Mouse (Mus musculus): Measurements from ENCODE around the gene Pdzrn4. TPM values are rescaled to one million over a fixed set of nuclear protein-coding genes. Genes with fewer than 3 reads are reported as not detected.

Gene Pdzrn4
- polyA plus RNA-seq, 1 experiment: 0.06 TPM

DNA sequence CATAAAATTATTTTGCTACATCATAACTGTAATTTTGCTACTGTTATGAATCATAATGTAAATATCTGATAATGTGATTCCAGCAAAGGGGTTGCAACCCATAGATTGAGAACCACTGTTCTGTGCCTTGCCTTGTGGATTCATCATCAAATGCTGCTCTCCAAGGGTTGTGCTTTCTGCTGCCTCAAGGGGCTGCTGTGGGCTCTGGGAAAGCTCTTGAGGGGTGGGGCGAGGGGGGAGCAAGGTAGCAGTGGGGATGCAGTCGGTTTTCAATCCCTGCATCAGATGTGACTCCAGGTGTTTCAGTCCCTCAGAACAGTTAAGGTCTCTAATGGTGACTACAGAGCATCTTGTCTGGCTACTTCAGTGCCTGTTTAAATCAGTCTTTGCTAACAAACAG, 2.1 kb downstream of the Pdzrn4 start:
- 37% methylated on average over 2 of the region's 2 CpGs for WGBS
- Histone ChIP-seq H3K36me3 (ENCODE audit: control insufficient read depth, insufficient read depth, low read length) (no peaks in the 10 kb centered on the region), H3K4me1 (ENCODE audit: control insufficient read depth, insufficient read depth, insufficient read length, low read length) (no peaks in the 10 kb centered on the region), H3K4me3 (ENCODE audit: low read depth, low read length) (no peak overlapping the region), H3K27me3 (ENCODE audit: control insufficient read depth, insufficient read depth, low read length) (no peaks in the 10 kb centered on the region), H3K27ac (ENCODE audit: insufficient read depth, low read depth, low read length) (no peak overlapping the region)
- TF ChIP-seq CTCF (IDR thresholded peaks at IDR 0.05; ENCODE audit: extremely low read depth, insufficient read length, insufficient replicate concordance, low read depth, low read length) (no peak), POLR2A (IDR thresholded peaks at IDR 0.05; ENCODE audit: low read depth, low read length) (no peak)

DNA sequence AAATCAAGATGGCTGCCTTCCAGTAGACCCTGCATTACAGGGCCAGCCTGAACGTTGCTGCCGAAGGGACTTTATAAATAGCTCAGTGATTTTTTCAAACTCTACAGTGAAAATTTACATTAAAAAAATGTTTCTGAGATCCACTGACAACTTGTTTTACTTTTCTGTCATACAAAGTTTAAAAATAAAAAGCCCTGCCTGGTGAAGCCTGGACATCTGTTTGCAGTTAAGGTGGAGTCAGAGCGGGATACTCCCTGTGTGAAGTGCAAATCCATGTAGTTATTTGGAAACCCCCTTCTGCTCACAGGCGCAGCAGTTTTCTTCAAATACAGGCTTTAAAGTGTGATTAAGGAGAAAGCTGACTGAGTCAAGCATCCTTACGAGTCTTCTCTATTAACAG, 2.6 kb downstream of the Pdzrn4 start:
- H3K36me3 ChIP-seq (ENCODE audit: control insufficient read depth, insufficient read depth, low read length): no peaks in the 10 kb centered on the region
- H3K4me1 ChIP-seq (ENCODE audit: control insufficient read depth, insufficient read depth, insufficient read length, low read length): no peaks in the 10 kb centered on the region
- no peak overlapping the region for H3K4me3 ChIP-seq (ENCODE audit: low read depth, low read length)
- TF ChIP-seq CTCF (IDR thresholded peaks at IDR 0.05; ENCODE audit: extremely low read depth, insufficient read length, insufficient replicate concordance, low read depth, low read length) (no peak), POLR2A (IDR thresholded peaks at IDR 0.05; ENCODE audit: low read depth, low read length) (no peak)
- no peaks in the 10 kb centered on the region for H3K27me3 ChIP-seq (ENCODE audit: control insufficient read depth, insufficient read depth, low read length)
- H3K27ac ChIP-seq (ENCODE audit: insufficient read depth, low read depth, low read length): no peak overlapping the region
- 69% methylated on average over 5 of the region's 5 CpGs for WGBS

DNA sequence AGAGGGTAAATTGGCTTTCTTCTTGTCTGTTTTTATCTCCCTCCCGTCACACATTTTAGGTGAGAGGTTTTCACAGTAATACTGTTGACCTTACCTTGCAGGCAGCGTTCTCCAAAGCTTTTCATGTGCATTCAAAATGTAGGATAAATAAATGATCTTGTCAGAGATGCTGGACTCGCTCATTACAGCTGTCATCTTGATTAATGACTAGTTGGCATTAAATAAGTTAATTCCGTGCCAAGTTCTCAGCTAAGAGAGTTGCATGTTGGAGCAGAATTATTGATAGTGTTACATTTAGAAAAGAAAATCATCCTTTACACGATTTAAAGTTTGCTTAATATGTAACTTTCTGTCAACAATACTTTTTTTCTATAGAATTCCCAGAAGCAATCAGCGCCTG, 4.9 kb downstream of the Pdzrn4 start:
- H3K27ac ChIP-seq (ENCODE audit: insufficient read depth, low read depth, low read length): no peak overlapping the region
- 51% methylated on average over 6 of the region's 6 CpGs for WGBS
- no peaks in the 10 kb centered on the region for H3K27me3 ChIP-seq (ENCODE audit: control insufficient read depth, insufficient read depth, low read length)
- no peak for TF ChIP-seq POLR2A (IDR thresholded peaks at IDR 0.05; ENCODE audit: low read depth, low read length)
- TF ChIP-seq CTCF (IDR thresholded peaks at IDR 0.05; ENCODE audit: extremely low read depth, insufficient read length, insufficient replicate concordance, low read depth, low read length): no peak
- no peaks in the 10 kb centered on the region for H3K36me3 ChIP-seq (ENCODE audit: control insufficient read depth, insufficient read depth, low read length)
- no peak overlapping the region for H3K4me3 ChIP-seq (ENCODE audit: low read depth, low read length)
- no peaks in the 10 kb centered on the region for H3K4me1 ChIP-seq (ENCODE audit: control insufficient read depth, insufficient read depth, insufficient read length, low read length)

DNA sequence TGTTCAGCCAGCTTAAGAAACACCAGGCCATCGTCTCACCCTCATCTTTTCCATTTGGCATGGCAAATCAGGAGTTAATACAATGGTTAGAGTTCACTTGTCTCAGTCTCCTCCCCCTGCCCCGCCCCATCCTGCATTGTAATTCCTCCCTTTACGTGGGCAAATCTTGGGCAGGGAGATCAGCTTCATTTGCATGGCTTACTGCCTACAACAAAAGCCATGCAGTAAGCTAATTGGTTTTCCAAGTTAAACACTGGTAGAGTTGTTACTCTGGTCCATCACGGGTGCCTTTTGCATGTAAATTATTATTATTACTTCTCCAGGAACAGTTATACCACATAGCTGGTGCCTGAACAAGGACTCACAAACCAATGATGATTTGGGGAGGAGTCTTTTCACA, 18.6 kb downstream of the Pdzrn4 start:
- TF ChIP-seq CTCF (IDR thresholded peaks at IDR 0.05; ENCODE audit: extremely low read depth, insufficient read length, insufficient replicate concordance, low read depth, low read length): no peak
- no peak for TF ChIP-seq POLR2A (IDR thresholded peaks at IDR 0.05; ENCODE audit: low read depth, low read length)
- H3K36me3 ChIP-seq (ENCODE audit: control insufficient read depth, insufficient read depth, low read length): no peaks in the 10 kb centered on the region
- H3K27me3 ChIP-seq (ENCODE audit: control insufficient read depth, insufficient read depth, low read length): no peaks in the 10 kb centered on the region
- H3K4me3 ChIP-seq (ENCODE audit: low read depth, low read length): no peak overlapping the region
- WGBS: 24% methylated on average over 4 of the region's 4 CpGs
- H3K27ac ChIP-seq (ENCODE audit: insufficient read depth, low read depth, low read length): no peak overlapping the region
- no peaks in the 10 kb centered on the region for H3K4me1 ChIP-seq (ENCODE audit: control insufficient read depth, insufficient read depth, insufficient read length, low read length)

DNA sequence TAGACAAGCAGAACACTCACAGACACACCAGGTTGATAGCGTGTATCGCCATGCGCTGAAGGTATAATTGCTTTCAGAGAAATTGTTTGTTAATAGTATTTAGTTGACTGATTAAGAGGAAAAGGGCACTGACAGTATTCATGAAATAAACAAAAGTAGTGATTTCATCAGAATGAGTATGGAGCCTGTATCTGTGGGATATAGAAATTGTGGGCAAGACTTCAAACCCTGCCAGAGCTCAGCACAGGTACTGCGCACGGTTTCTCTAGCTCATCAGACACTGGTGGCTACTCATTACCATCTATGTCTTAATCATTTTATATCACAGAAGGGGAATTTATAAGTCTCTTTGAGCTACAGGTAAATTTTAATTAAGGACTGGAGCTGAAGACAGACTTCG, 19.5 kb downstream of the Pdzrn4 start:
- 90% methylated on average over 6 of the region's 6 CpGs for WGBS
- no peak overlapping the region for H3K27ac ChIP-seq (ENCODE audit: insufficient read depth, low read depth, low read length)

DNA sequence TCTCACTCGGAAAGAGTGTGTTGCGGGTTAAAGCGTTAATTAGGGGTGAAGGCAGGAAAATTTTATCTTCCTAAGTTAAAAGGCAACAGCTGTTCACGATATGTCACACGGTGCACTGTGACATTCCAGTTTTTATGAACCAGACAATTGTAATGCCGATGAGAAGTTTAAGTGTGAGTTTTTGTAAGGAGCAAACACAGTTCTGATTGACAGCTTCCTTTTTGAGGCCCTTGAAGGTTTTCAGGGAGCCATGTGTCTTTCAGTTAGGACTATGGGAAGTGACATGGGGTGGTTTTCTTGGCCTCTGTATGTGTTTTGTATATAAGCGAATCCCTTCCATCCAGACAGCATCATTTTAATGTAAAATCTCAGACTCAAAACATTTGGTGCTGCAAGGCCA, 20.0 kb downstream of the Pdzrn4 start:
- H3K36me3 ChIP-seq (ENCODE audit: control insufficient read depth, insufficient read depth, low read length): no peaks in the 10 kb centered on the region
- 67% methylated on average over 7 of the region's 7 CpGs for WGBS
- no peak overlapping the region for H3K27ac ChIP-seq (ENCODE audit: insufficient read depth, low read depth, low read length)
- no peak overlapping the region for H3K4me3 ChIP-seq (ENCODE audit: low read depth, low read length)
- H3K4me1 ChIP-seq (ENCODE audit: control insufficient read depth, insufficient read depth, insufficient read length, low read length): no peaks in the 10 kb centered on the region
- TF ChIP-seq CTCF (IDR thresholded peaks at IDR 0.05; ENCODE audit: extremely low read depth, insufficient read length, insufficient replicate concordance, low read depth, low read length) (no peak), POLR2A (IDR thresholded peaks at IDR 0.05; ENCODE audit: low read depth, low read length) (no peak)
- no peaks in the 10 kb centered on the region for H3K27me3 ChIP-seq (ENCODE audit: control insufficient read depth, insufficient read depth, low read length)

More for the DNA sequence above, 19.5 kb downstream of the Pdzrn4 start:
- Histone ChIP-seq H3K27me3 (ENCODE audit: control insufficient read depth, insufficient read depth, low read length) (no peaks in the 10 kb centered on the region), H3K4me1 (ENCODE audit: control insufficient read depth, insufficient read depth, insufficient read length, low read length) (no peaks in the 10 kb centered on the region), H3K36me3 (ENCODE audit: control insufficient read depth, insufficient read depth, low read length) (no peaks in the 10 kb centered on the region), H3K4me3 (ENCODE audit: low read depth, low read length) (no peak overlapping the region)
- TF ChIP-seq POLR2A (IDR thresholded peaks at IDR 0.05; ENCODE audit: low read depth, low read length) (no peak), CTCF (IDR thresholded peaks at IDR 0.05; ENCODE audit: extremely low read depth, insufficient read length, insufficient replicate concordance, low read depth, low read length) (no peak)

DNA sequence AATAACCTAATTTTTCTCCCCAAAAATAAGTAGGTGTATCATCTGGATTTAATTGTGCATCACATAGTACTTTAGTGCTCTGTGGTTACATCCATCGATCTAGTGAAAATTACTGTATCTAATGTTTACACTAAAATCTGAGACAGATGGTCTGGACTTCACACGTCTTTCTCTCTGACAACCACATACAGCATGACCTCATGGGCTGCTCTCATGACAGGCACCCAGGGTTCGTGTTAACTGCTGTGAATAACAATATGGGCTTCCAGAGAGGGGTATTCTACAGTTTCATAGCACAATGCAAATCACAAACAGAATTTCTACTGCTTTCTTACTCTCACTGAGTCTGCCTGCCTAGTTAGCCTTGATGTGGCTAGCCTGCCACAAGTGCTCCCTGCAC, 20.4 kb downstream of the Pdzrn4 start:
- Histone ChIP-seq H3K27ac (ENCODE audit: insufficient read depth, low read depth, low read length) (no peak overlapping the region), H3K27me3 (ENCODE audit: control insufficient read depth, insufficient read depth, low read length) (no peaks in the 10 kb centered on the region), H3K4me1 (ENCODE audit: control insufficient read depth, insufficient read depth, insufficient read length, low read length) (no peaks in the 10 kb centered on the region), H3K4me3 (ENCODE audit: low read depth, low read length) (no peak overlapping the region), H3K36me3 (ENCODE audit: control insufficient read depth, insufficient read depth, low read length) (no peaks in the 10 kb centered on the region)
- TF ChIP-seq POLR2A (IDR thresholded peaks at IDR 0.05; ENCODE audit: low read depth, low read length) (no peak), CTCF (IDR thresholded peaks at IDR 0.05; ENCODE audit: extremely low read depth, insufficient read length, insufficient replicate concordance, low read depth, low read length) (no peak)
- 56% methylated on average over 3 of the region's 3 CpGs for WGBS

DNA sequence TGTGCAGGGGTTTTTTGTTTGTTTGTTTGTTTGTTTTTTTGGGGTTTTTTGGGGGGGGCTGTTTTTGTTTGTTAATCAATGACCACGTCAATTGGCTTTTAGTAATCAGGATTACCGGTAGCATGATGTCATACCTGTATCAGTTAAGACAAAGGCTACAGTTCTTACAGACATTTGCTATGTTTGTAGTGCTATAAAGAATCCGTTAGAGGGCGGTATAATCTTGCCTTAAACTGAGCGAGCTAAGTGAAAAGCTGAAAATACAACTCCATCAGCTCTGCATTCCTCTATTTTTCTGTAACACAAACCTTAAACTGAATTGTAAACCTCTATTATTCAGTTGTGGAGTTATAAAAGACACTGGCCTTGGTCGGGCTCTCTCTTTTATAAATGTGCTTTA, 37.9 kb downstream of the Pdzrn4 start:
- Histone ChIP-seq H3K4me3 (ENCODE audit: low read depth, low read length) (no peak overlapping the region), H3K36me3 (ENCODE audit: control insufficient read depth, insufficient read depth, low read length) (no peaks in the 10 kb centered on the region), H3K27ac (ENCODE audit: insufficient read depth, low read depth, low read length) (no peak overlapping the region), H3K4me1 (ENCODE audit: control insufficient read depth, insufficient read depth, insufficient read length, low read length) (no peaks in the 10 kb centered on the region), H3K27me3 (ENCODE audit: control insufficient read depth, insufficient read depth, low read length) (no peaks in the 10 kb centered on the region)
- no peak for TF ChIP-seq CTCF (IDR thresholded peaks at IDR 0.05; ENCODE audit: extremely low read depth, insufficient read length, insufficient replicate concordance, low read depth, low read length)
- TF ChIP-seq POLR2A (IDR thresholded peaks at IDR 0.05; ENCODE audit: low read depth, low read length): no peak
- 7% methylated on average over 6 of the region's 6 CpGs for WGBS

All from small intestine, adult 2 months (tissue).